Mouse (Mus musculus) hindbrain, embryonic 11.5 days (tissue): Measurements from ENCODE around the gene Traf2. TPM values are rescaled to one million over a fixed set of nuclear protein-coding genes. Genes with fewer than 3 reads are reported as not detected.

Experiments used
- polyA plus RNA-seq: library from polyadenylated mRNA; unstranded; fragments of >200 nt; fragmentation: Nextera tagmentation; extraction: Ambion mirVana; gene quantifications from 2 replicates; pipeline ENCODE4 v1.2.1, GENCODE M21; 2014

Gene Traf2
- polyA plus RNA-seq, 1 experiment from 2014 or later = 25.3 TPM

Other genes starting within 250 kb of the Traf2 start
- 3.6 and 3.9 TPM in 2 replicates for gene Grin1, start 227.8 kb downstream of the Traf2 start, polyA plus RNA-seq
- gene Man1b1, start 214.6 kb downstream of the Traf2 start, polyA plus RNA-seq = 86.7 and 133 TPM in 2 replicates
- gene Dpp7, start 190.6 kb downstream of the Traf2 start, polyA plus RNA-seq = 13.4 and 21.3 TPM in 2 replicates
- 4.1 and 6.5 TPM in 2 replicates for gene Uap1l1, start 181.3 kb downstream of the Traf2 start, polyA plus RNA-seq
- 41.0 and 45.2 TPM in 2 replicates for gene Sapcd2, start 174.6 kb downstream of the Traf2 start, polyA plus RNA-seq
- 0.21 TPM in 1 of 2 replicates, not detected in the other for gene Entpd2, start 151.1 kb downstream of the Traf2 start, polyA plus RNA-seq
- gene Npdc1, start 147.6 kb downstream of the Traf2 start, polyA plus RNA-seq = 123 and 151 TPM in 2 replicates
- 0.11 TPM in 1 of 2 replicates, not detected in the other for gene Fut7, start 123.7 kb downstream of the Traf2 start, polyA plus RNA-seq
- 3.5 and 3.7 TPM in 2 replicates for gene Abca2, start 118.2 kb downstream of the Traf2 start, polyA plus RNA-seq
- 0.57 TPM in 1 of 2 replicates, not detected in the other for gene Clic3, start 90.1 kb downstream of the Traf2 start, polyA plus RNA-seq
- gene Paxx, start 85.8 kb downstream of the Traf2 start, polyA plus RNA-seq = 27.6 and 28.0 TPM in 2 replicates
- gene Ptgds, start 76.9 kb downstream of the Traf2 start, polyA plus RNA-seq = 0.39 and 0.64 TPM in 2 replicates
- not detected in 2 replicates for gene Lcn12, start 53.0 kb downstream of the Traf2 start, polyA plus RNA-seq
- gene Fbxw5, start 46.2 kb downstream of the Traf2 start, polyA plus RNA-seq = 64.2 and 75.3 TPM in 2 replicates
- 4.0 and 6.1 TPM in 2 replicates for gene C8g, start 45.2 kb downstream of the Traf2 start, polyA plus RNA-seq
- 380 and 436 TPM in 2 replicates for gene Edf1, start 10.9 kb upstream of the Traf2 start, polyA plus RNA-seq
- gene Mamdc4, start 27.9 kb upstream of the Traf2 start, polyA plus RNA-seq = 3.0 and 4.2 TPM in 2 replicates
- 161 and 167 TPM in 2 replicates for gene Phpt1, start 28.3 kb upstream of the Traf2 start, polyA plus RNA-seq
- gene Ajm1, start 34.8 kb upstream of the Traf2 start, polyA plus RNA-seq = 0.38 and 0.59 TPM in 2 replicates
- gene Rabl6, start 61.6 kb upstream of the Traf2 start, polyA plus RNA-seq = 53.3 and 55.3 TPM in 2 replicates
- gene Ccdc183, start 70.7 kb upstream of the Traf2 start, polyA plus RNA-seq = 0.14 and 0.22 TPM in 2 replicates
- gene Tmem141, start 75.1 kb upstream of the Traf2 start, polyA plus RNA-seq = 17.6 and 18.0 TPM in 2 replicates
- 0.57 and 0.82 TPM in 2 replicates for gene Fcna, start 81.1 kb upstream of the Traf2 start, polyA plus RNA-seq
- gene Lcn8, start 106.2 kb upstream of the Traf2 start, polyA plus RNA-seq = not detected in 2 replicates
- not detected in 2 replicates for gene Lcn5, start 111.0 kb upstream of the Traf2 start, polyA plus RNA-seq
- gene Lcn6, start 129.8 kb upstream of the Traf2 start, polyA plus RNA-seq = not detected in 2 replicates
- gene Lcn10, start 135.8 kb upstream of the Traf2 start, polyA plus RNA-seq = 0.20 TPM in 1 of 2 replicates, not detected in the other
- not detected in 2 replicates for gene Obp2a, start 153.1 kb upstream of the Traf2 start, polyA plus RNA-seq
- gene Bmyc, start 159.8 kb upstream of the Traf2 start, polyA plus RNA-seq = 65.1 and 71.6 TPM in 2 replicates
- gene Obp2b, start 190.1 kb upstream of the Traf2 start, polyA plus RNA-seq = not detected in 2 replicates
- gene Lcn3, start 218.6 kb upstream of the Traf2 start, polyA plus RNA-seq = not detected in 2 replicates
- gene Lcn11, start 230.1 kb upstream of the Traf2 start, polyA plus RNA-seq = not detected in 2 replicates
- not detected in 2 replicates for gene Gm13539, start 235.3 kb upstream of the Traf2 start, polyA plus RNA-seq